Mouse (Mus musculus) thymus, postnatal 25 days (tissue): ENCODE results near the gene Ednrb.
"Not testable (repeated sequence)": the region's sequence is repeated elsewhere in the genome, so short reads cannot be mapped to it uniquely, and the experiment has no call there.

Experiments
- DNase-seq: peaks from one replicate; pipeline ENCODE4 v3.0.0; 2022

The Ednrb gene

DNA sequence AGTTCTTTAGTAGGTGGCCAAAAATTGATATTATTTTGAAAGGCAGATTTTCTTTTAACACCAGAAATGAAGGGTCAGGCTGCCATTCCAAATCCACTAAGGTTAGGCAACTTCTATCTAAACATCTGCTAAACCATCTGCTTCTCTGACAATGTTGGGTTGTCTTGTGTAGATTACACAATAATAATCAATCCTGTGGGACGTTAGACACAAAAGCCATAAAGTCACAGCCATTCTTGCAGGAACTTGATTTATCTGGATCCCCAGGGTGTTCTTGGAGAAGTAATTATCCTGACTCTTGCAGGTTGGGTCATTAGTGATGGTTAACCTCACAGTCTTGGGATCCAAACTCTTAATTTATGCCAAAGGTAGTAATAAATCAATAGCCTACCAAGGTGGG, 21.6 kb downstream of the Ednrb start:
- DNase-seq: no peak

DNA sequence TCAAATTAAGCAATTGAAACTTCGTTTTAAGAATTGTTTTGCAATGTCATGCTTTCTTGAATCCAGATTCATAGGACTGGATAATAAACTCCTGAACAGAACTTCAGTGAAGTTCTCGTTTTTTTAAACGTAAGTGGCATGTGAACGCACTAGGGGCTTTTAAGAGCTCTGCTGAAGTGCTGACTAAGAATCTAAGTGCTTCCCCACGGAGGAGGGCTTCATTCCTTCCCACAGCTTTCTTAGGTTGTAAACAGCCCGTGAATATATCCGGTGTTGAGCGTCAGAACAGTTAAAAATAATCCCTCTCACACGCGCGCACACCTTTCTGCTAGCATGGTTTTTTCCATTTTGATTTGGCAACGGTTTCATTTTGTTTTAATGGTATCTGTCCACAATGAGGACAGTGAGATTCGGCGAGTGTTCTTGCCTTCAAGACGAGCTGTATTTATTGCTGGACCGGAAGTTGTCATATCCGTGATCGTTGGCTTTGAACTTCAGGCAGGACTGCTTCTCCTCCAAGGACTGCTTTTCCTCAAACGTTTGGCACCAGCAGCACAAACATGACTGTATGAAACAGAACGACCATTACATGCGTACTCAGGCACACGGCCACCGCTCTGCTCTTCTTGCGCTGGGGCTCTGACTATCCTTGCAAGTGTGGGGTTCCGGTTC, 27.4 kb downstream of the Ednrb start:
- DNase-seq: no peak

DNA sequence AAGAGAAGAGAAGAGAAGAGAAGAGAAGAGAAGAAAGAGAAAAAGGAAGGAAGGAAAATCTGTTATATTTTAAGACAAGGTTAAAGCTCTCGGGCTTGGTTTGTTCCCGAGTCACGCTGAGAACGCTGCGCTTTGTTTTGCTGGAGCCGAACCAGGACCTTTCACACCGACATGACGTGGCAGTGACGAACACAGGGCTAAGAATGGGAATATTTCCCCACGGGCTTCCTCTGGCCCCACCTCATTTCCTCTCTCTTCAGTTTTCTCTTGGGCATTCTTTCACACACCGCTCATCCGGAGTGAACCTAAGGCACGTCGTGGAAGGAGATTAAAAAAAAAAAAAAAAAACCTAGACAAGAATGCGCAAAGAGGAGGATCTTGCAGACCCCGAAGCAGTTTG, 28.7 kb downstream of the Ednrb start:
- DNase-seq: no peak

DNA sequence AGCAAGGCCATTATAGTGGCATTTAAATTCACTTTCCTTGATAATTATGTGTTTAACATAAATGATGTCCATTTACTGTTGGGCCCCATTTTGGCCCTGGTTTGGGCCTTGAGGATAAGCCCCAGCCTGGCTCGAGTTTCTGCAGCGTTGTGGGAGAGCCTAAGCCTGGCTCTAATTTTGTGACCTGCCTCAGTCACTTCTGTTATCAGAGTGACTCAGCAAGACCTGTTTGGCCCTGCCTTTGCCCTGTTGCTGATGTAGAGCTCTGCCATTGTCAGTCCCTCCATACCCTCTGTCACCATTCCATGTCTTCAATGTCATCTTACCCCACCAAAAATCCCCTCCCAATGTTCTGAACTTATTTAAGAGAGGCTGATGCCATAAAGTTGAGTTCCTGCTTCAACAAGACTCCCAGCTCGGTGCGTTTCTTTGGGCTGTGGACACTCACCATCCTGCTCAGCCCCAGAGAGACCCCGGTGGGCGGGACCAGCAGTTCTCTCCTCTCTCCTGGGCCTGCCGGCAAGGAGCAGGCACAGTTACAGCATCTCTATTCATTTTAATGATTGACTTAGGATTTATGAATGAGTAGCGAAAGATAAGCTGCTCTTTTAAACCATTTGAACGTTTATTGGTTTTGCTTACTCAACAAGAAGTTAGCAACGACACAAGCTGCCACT, 30.0 kb downstream of the Ednrb start:
- DNase-seq: no peak

DNA sequence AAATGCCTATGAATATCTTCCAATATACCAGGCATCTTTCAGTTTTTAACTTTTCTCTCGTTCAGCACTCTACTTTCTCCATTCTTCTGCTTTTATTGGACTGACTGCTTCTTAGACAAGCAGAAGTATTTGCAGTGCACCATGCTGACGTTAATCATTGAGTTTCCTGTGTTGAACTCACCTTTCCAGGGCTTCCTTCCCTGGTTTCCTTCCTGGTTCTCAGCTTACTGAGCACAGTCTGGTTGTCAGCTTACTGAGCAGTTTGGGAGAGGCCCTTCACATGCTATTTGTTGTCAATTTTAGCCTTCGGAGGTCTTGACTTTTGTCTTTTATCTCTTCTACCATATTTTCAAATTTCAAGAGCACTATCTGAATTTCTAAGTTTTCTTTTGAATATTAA, 31.0 kb downstream of the Ednrb start:
- no peak for DNase-seq

DNA sequence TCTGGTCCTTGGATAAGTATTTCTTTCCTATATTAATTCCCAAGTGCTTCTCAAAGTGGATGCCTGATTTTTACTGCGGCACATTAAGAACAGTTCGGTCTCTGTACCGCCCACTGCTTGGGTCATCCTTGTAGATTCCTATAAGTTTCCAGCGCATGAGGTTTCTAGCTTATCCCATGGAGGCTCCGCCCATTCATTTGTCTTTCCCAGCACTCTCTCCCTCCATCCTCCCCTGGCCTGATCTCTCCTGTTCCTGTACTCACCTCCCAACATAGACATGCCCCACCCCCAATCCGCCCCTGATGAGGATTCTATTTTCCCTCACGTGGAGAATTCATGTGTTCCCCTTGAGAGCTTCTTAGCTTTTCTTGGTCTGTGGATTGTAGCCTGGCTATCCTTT, 32.9 kb downstream of the Ednrb start:
- DNase-seq: no peak

DNA sequence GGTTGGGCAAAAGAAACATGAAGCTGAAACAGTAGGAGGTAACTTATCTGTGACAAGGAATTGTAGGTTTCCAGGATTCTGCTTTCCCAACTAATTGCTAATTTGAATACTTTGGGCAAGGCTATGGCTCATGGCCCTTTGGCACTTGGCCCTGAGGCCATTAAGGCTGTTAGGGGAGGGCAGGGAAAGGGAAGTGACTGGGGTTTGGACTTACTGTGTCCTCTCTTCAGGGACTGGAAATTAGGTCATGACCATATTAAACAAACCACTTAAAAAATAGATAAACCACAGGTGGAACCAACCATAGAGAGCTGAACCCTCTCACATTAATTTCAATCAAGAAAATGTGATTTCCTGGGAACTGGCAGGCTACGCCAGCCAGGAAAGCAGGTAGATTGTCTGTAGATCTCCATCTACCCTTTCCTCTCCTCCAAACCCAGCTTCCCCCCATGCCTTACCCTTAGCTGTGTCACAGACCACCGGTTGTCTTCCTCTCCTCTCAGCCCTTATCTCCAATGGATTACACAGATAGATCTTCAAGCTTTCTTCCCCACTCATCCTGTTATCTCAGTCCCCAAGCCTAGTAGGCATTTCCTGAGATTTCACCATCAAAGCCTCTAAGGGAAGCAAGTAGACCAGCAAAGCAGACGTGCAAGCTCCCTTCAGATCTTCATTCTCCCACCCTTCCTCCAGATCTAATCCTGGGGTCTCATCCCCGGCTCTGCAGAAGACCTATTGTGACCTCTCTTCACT, 40.1 kb downstream of the Ednrb start:
- no peak for DNase-seq

DNA sequence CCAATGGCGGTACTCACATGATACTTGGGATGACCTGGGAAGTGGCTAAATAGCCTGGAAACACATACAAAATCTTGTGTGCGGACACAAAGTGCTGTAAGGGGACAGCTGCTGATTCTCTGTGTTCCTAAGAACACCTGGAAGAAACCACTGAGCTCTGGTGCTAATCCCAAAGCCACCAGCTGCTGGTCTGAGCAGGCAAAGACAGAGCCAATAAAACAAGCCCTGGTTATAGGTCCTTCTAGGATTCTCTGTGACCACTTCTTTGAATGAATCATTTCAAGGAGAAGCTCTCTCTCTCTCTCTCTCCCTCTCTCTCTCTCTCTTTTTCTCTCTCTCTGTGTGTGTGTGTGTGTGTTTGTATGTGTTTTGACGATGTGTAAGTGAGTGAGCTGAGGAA, 47.1 kb downstream of the Ednrb start:
- DNase-seq: no peak

DNA sequence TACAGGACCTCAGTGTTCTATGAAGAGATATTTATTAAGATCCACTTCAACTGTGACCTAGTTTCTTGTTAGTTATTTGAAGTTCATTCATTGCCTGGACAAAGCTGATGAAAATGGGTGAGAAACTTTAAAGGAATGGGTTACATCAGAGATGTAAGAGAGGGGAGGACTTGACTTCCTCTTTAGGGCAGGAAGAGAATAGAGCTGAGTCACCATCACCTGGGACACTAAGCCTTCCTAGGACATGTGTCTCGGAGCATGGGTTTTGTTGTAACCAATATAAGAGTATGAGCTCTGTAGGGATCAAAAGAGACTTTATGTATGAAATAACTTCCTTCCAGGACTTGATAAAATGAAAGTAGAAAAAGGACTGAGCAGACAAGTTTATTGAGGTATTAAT, 48.6 kb downstream of the Ednrb start:
- DNase-seq: no peak

DNA sequence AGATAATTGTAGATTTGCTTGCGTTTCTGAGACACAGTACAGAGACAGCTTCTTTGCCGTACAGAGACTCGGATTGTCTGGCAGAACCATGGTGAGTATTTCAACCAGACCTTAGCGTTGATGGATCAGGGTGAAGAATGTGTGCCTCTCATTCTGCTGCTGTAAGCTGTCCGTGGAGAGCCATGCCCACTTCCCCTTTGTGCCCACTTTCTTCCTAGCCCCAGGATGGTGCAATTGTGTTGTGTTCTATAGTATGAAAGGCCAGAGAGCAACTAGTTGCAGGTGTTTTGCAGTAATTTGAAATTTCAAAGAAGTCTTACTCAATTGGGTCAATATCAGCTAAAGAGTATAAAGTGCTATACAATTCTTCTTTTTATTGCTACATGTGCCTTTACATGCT, 50.8 kb downstream of the Ednrb start:
- no peak for DNase-seq

DNA sequence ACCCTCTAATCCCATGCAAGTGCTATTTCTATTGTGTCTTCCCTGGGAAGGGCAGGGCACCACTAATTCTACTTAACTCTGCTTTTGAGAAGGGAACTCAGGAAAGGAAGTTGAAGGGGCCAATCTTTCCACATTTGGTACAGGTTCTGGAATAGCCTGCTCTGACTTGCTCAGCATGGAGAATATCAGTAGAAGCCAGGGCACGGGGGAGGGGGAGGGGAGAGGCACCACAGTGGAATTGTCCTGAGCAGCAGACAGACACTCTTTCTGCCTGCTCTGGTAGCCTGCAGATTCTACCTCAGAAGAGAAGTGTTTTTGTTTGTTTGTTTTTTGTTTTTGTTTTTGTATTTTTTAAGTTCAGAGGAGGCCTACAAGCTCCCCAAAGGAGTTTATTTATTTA, 51.5 kb downstream of the Ednrb start:
- no peak for DNase-seq

DNA sequence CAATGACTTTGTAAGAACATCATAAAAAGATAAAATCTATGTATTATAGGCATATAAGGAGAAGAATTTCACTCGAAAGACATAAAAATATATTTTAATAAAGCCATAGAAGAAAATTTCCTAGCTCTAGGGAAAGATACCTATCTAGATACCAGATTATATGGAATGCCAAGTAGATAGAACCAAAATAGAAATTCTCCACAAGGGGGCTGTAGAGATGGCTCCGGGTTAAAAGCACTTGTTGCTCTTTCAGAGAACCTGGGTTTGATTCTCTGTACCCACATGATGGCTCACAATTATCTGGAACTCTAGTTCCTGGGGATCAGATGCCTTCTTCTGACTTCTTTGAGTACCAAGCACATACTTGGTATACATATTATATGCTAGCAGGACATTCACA, 56.7 kb downstream of the Ednrb start:
- no peak for DNase-seq

DNA sequence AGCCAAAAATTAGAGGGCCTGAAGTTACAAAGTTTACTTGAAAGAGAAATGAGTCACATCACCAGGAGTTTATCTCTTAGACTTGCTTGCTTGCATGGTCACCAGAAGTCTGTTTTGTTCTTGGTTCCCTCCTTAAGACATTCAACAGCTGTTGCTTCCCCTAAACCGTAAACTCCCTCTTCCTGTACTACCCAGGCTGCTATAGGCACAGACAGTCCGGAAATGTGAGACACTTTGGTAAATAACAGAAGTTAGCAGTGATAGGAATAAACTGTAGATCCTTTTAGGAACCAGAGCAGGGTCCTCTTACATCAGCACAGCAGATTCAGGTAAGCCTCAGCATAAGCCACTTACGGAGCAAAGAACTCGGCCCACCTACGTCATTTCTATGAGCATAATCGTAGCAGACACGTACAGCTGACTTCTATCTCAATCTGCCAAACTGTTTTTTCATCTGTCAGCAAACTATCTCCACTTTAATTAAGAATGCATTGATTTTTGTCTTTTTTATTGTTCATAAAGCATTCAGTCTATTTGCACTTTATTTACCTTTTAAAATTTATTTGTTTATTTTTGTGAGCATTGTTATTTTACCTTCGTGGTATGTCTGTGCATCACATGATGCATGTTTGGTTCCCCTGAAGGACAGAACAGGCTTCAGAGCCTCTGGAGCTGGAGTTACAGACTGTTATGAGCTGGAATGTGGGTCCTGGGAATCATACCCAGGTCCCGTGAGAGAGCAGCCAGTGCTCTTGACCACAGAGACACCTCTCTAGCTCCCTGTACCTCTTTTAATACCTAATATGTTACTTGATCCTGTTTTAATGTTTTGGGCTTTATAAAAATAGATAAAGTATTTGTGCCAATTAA, 58.9 kb downstream of the Ednrb start:
- no peak for DNase-seq

DNA sequence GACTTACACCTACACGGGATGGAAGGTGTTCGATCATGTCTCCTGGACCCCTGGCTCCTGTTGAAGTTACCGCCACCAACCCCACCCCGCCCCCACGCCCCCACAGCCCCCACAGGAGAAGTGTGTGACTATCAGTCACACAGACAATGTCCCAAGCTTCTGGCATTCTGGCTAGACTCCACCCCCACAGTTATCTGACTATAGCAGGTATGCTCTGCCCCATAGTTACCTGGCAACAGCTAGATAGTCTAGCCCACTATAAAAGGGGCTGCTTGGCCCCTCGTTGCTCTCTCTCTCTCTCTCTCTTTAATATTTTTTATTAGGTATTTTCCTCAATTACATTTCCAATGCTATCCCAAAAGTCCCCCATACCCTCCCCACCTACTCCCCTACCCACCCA, 63.9 kb downstream of the Ednrb start:
- DNase-seq: not testable (repeated sequence)

DNA sequence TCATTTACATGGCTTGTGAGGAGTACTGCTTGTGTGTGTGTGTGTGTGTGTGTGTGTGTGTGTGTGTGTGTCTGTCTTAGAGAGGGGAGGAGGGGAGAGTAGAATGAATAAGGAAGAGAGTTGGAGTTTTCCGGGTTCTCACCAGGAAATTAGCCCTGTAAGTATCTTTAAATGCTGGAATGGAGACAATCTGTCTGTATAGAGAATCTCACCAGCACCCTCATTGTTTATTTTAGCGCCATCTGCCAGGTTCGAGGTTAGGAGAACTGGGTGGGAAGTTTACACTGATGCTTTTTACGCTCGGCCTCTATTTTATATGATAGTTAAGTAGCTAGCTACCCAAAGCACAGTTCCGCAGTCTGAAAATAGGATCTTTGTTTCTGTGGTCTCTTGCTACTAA, 64.9 kb downstream of the Ednrb start:
- DNase-seq: no peak

DNA sequence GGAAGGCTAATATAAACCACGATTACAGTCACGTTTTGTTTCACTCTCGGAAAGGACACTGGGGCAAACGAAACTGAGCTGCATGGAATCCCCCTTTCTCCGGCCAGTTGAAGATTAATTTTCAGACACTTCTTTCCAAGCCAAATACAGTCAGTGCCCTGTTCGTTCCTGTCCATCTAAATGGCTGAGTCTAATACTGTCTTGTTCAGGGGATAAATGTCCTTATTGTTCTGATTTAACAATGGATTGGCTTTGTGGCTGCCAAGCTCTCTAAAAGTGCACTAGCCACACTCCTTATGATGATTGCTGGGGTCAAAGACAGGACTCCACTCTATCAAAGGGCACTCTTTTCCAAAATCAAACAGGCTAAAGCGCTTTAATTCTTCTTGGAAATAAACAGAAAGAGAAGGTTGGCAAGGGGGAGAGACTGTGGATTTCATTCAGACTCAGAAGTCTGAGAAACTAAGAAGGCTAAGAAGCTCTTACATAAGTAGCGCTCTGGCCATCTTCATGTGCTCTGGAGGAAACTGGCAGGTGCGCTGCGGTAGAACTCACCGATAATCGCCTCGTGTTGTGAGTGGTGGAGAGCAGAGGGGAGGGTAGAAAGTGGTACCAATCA, 65.6 kb downstream of the Ednrb start:
- no peak for DNase-seq

DNA sequence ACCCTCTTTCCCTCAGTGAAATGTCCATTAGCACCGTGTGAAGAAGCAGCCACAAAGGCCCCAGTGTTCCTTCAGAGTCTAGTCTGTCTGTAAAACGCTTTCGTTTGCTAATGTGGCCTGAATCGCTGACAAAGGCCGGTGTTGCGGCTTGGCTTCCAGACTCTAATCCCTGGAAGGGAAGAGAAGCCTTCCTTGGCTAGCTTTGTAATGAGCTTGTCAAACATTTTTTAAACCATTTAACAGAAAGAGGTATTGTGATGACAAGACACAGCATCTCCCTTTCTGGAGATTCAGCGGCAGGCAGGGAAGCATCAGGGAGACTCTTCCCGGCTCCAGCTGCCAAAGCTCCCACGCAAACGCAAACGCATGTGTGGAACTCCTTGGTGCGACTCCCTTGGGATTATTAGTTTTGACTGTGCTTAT, 66.2 kb downstream of the Ednrb start:
- no peak for DNase-seq

DNA sequence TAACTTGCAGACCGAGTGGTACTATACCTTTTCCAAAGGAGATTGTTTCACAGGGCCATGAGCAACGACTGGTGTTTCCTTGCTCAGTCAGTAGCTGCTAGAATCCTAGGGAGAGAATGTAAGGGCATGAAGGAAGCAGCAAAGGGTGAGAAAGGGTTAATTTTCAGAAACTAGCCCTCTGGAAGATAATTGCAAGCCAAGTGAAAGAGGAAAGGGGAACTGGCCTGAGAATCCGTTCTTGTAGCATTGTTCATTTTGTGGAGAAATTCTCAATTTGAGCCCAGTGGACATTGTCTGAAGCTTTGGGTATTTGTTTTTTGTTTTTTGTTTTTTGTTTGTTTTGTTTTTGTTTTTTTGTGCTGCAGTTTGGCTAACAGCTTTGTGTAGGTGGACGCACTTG, 66.8 kb downstream of the Ednrb start:
- DNase-seq: no peak

DNA sequence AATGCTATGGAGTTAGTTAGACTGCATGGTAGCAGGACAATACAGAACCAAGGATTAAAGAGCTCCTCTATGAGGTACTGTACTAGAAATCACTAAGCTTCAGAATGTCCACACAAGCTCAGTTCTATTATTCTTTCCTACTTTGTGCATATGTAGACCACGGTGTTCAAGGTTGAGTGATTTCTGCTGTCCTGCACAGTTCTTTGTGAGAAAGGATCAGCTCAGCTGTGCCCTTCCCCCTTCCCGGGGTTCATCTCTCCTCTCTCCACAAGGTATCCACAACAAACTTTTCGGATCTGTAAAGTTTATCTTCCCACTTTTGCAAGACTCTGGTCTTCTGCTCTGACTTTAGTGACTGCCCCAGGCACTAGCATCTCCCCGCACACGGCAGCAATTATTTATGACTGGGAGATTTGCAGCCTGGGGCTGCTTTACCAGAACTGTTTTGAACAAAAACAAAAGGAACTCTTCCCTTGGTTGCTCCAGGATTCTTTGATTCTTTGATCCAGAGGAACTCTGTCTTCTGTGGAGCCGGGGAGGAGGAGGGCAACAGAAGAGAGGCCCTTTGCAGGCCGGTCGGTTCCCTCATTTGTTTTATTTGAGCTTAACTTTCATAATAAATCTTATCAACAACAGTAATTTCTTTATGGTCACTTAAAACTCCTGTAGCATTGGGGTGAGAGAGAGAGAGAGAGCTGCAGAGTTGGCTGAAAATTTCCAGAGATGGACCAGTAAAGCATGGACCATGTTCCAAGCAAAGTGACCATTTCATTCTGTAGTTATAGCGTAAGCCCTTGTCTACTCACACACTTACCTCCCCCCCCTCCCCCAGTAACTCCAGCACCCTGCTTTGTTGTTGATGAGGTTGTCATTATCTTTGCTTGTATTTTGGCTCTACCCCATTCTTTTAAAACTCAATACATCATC, 74.6 kb downstream of the Ednrb start:
- no peak for DNase-seq

DNA sequence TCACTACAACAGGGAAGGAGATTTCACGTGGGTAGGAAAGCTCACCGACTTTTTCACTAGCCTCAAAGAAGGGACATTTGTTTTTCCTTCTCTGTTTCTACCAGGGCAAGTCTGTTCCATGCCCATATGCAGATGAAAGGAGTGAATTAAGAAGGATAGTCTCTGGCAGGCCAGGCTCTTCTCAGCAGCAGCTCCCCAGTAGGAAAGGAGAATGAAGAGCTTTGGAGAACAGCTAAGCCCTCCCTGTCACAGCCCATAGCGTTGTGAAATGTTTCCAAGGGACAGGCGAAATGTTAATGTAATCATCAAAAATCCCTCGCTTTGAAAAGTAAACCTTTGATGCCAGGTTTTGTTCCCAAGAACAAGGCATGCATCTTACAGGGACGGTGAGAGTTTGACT, 76.7 kb downstream of the Ednrb start:
- DNase-seq: no peak
